Mouse (Mus musculus) embryo, embryonic 10.5 days (tissue): ENCODE measurements at regions not wholly inside any gene's neighbourhood (a gene's known extent, or its start where the extent isn't known, plus 50 kb on each side); places are given as distances from the start of the nearest gene placed in this dataset.

ENCODE experiments used
- DNase-seq: peaks from one replicate; pipeline ENCODE4 v3.0.0-alpha.2; 2015; ENCODE audit warnings: low spot score

GRCm38 (mm10) chr2:144172100-144172770, 98.2 kb upstream of the Mgme1 start:
- DNase-seq = peak; percentile 92

- no peak for DNase-seq
Measured at GRCm38 (mm10) chr2:144173358-144174106, 96.9 kb upstream of the Mgme1 start.

- no peak for DNase-seq
Measured at GRCm38 (mm10) chr2:144174366-144175035, 96.0 kb upstream of the Mgme1 start.

- DNase-seq = no peak
Measured at GRCm38 (mm10) chr2:144176508-144177170, 93.8 kb upstream of the Mgme1 start.

GRCm38 (mm10) chr2:144177268-144177667, 93.2 kb upstream of the Mgme1 start:
- no peak for DNase-seq

GRCm38 (mm10) chr2:144177920-144178319, 92.5 kb upstream of the Mgme1 start:
- no peak for DNase-seq

- no peak for DNase-seq
Measured at GRCm38 (mm10) chr2:144182108-144182507, 88.4 kb upstream of the Mgme1 start.

GRCm38 (mm10) chr2:144182542-144182941, 87.9 kb upstream of the Mgme1 start:
- DNase-seq = no peak

GRCm38 (mm10) chr2:144183371-144183944, 87.0 kb upstream of the Mgme1 start:
- no peak for DNase-seq

- no peak for DNase-seq
Measured at GRCm38 (mm10) chr2:144185175-144185574, 85.3 kb upstream of the Mgme1 start.

GRCm38 (mm10) chr2:144186426-144186825, 84.0 kb upstream of the Mgme1 start:
- DNase-seq = no peak

GRCm38 (mm10) chr2:144188076-144188475, 82.4 kb upstream of the Mgme1 start:
- DNase-seq = no peak

- no peak for DNase-seq
Measured at GRCm38 (mm10) chr2:144188485-144188884, 82.0 kb upstream of the Mgme1 start.

- DNase-seq = no peak
Measured at GRCm38 (mm10) chr2:144189756-144190155, 80.7 kb upstream of the Mgme1 start.

- no peak for DNase-seq
Measured at GRCm38 (mm10) chr2:144191018-144191417, 79.4 kb upstream of the Mgme1 start.

- no peak for DNase-seq
Measured at GRCm38 (mm10) chr2:144191707-144192106, 78.8 kb upstream of the Mgme1 start.

GRCm38 (mm10) chr2:144192428-144192827, 78.0 kb upstream of the Mgme1 start:
- DNase-seq = no peak

GRCm38 (mm10) chr2:144195851-144196250, 74.6 kb upstream of the Mgme1 start:
- no peak for DNase-seq

GRCm38 (mm10) chr2:144197139-144197538, 73.3 kb upstream of the Mgme1 start:
- DNase-seq = peak; percentile 55

GRCm38 (mm10) chr2:144198326-144199051, 72.0 kb upstream of the Mgme1 start:
- DNase-seq = no peak
